Mouse (Mus musculus): ENCODE results near the gene F9. TPM values are rescaled to one million over a fixed set of nuclear protein-coding genes. Genes with fewer than 3 reads are reported as not detected.

The F9 gene
- polyA plus RNA-seq, 1 experiment from 2014 or later: not detected

DNA sequence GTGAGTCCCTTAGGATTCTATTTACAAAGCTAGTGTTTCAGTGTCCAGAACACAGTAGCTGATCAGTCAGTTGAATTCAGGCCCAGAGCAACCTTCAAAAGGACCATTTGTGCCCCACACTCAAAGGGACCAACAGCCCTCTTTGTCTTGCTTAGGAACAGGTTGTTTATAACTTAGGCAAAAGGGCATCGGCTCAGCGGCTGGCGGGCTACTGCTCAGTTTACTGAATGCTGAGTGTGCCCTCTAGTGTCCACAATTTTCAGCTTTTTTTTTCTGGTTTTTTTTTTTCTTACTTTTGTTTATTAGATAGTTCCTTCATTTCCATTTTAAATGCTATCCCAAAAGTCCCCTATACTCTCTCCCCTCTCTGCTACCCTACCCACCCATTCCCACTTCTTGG is 27.4 kb downstream of the F9 start:
- H3K4me1 ChIP-seq (ENCODE audit: control insufficient read depth in 2 of 2, insufficient read depth in 2 of 2, low read length in 2 of 2): no peaks in the 10 kb centered on the region
- no peak overlapping the region for H3K9ac ChIP-seq (ENCODE audit: low read length)
- H3K36me3 ChIP-seq (ENCODE audit: control insufficient read depth, insufficient read depth, low read length): no peaks in the 10 kb centered on the region
- no peak for ATAC-seq (ENCODE audit: insufficient number of reproducible peaks, insufficient read depth, low FRiP score, low read depth)
- no peaks in the 10 kb centered on the region for H3K9me3 ChIP-seq (ENCODE audit: control insufficient read depth, low read length)
- no peaks in the 10 kb centered on the region for H3K27me3 ChIP-seq (ENCODE audit: control insufficient read depth, insufficient read depth, low read length)
- no peak overlapping the region for H3K4me2 ChIP-seq (ENCODE audit: low read length)
- WGBS: 20% methylated on average over 3 of the region's 3 CpGs
- H3K4me3 ChIP-seq (ENCODE audit: control insufficient read depth in 1 of 2, insufficient read depth in 1 of 2, low read depth in 1 of 2, low read length in 2 of 2): no peak overlapping the region
- H3K27ac ChIP-seq (replicated peaks in 1 of 2; ENCODE audit: control insufficient read depth in 1 of 2, insufficient read depth in 1 of 2, low read depth in 2 of 2, low read length in 2 of 2): no peak overlapping the region

GRCm38 (mm10) chrX:60054745-60055144 is 55.5 kb downstream of the F9 start:
- WGBS: 81% methylated on average over 1 of the region's 1 CpGs
- H3K36me3 ChIP-seq (ENCODE audit: control insufficient read depth, insufficient read depth, low read length): no peaks in the 10 kb centered on the region
- no peak overlapping the region for H3K4me2 ChIP-seq (ENCODE audit: low read length)
- H3K27me3 ChIP-seq (ENCODE audit: control insufficient read depth, insufficient read depth, low read length): no peaks in the 10 kb centered on the region
- ATAC-seq (ENCODE audit: insufficient number of reproducible peaks, insufficient read depth, low FRiP score, low read depth): no peak
- no peaks in the 10 kb centered on the region for H3K4me1 ChIP-seq (ENCODE audit: control insufficient read depth in 2 of 2, insufficient read depth in 2 of 2, low read length in 2 of 2)
- no peak overlapping the region for H3K9ac ChIP-seq (ENCODE audit: low read length)
- no peaks in the 10 kb centered on the region for H3K9me3 ChIP-seq (ENCODE audit: control insufficient read depth, low read length)
- no peak overlapping the region for H3K4me3 ChIP-seq (ENCODE audit: control insufficient read depth in 1 of 2, insufficient read depth in 1 of 2, low read depth in 1 of 2, low read length in 2 of 2)
- no peak overlapping the region for H3K27ac ChIP-seq (replicated peaks in 1 of 2; ENCODE audit: control insufficient read depth in 1 of 2, insufficient read depth in 1 of 2, low read depth in 2 of 2, low read length in 2 of 2)

DNA sequence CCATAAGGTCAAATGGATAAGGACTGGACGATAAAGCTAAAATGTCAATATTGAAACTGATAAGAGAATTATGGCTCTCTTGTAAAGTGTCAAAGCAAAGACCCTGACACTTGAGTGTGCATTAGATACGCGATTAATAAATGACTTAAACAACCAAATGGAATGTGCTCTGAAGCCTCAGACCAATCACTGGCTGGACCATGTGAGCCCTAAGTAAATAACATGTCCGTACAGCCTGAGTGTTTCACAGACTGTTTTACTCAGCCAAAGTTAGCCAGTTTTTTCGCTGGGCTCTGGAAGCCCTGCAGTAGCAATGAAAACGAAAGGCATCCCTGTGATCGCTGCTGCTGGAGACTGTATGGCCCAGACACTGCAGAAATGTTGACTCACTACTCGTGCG is 55.9 kb downstream of the F9 start:
- WGBS: 77% methylated on average over 9 of the region's 9 CpGs
- Histone ChIP-seq H3K9me3 (ENCODE audit: control insufficient read depth, low read length) (no peaks in the 10 kb centered on the region), H3K4me3 (ENCODE audit: control insufficient read depth in 1 of 2, insufficient read depth in 1 of 2, low read depth in 1 of 2, low read length in 2 of 2) (no peak overlapping the region), H3K27ac (replicated peaks in 1 of 2; ENCODE audit: control insufficient read depth in 1 of 2, insufficient read depth in 1 of 2, low read depth in 2 of 2, low read length in 2 of 2) (no peak overlapping the region), H3K4me2 (ENCODE audit: low read length) (no peak overlapping the region), H3K4me1 (ENCODE audit: control insufficient read depth in 2 of 2, insufficient read depth in 2 of 2, low read length in 2 of 2) (no peaks in the 10 kb centered on the region), H3K9ac (ENCODE audit: low read length) (no peak overlapping the region), H3K27me3 (ENCODE audit: control insufficient read depth, insufficient read depth, low read length) (no peaks in the 10 kb centered on the region), H3K36me3 (ENCODE audit: control insufficient read depth, insufficient read depth, low read length) (no peaks in the 10 kb centered on the region)
- ATAC-seq (ENCODE audit: insufficient number of reproducible peaks, insufficient read depth, low FRiP score, low read depth): no peak

DNA sequence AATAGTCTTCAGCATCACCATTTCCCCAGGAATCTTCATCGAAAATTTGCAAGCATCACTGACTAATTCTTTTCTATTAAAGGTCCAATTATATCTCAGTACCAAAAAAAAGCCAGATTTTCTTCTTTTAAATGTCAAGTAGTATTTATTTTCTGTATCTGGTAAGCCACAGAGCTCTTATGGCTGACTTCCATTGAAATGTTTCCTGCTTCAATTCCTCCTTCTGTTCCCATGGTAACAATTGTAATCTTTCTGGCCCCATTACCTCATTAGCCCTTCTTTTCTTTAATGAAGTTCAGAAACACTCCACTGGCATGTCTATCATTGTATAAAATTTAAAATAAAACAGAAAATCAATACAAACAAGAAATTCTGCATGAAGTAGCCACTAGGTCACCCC is 76.1 kb downstream of the F9 start:
- WGBS: 78% methylated on average over 1 of the region's 1 CpGs
- H3K9ac ChIP-seq (ENCODE audit: low read length): no peak overlapping the region

More for the DNA sequence above, 76.1 kb downstream of the F9 start:
- no peaks in the 10 kb centered on the region for H3K27me3 ChIP-seq (ENCODE audit: control insufficient read depth, insufficient read depth, low read length)
- no peaks in the 10 kb centered on the region for H3K4me1 ChIP-seq (ENCODE audit: control insufficient read depth in 2 of 2, insufficient read depth in 2 of 2, low read length in 2 of 2)
- H3K9me3 ChIP-seq (ENCODE audit: control insufficient read depth, low read length): no peaks in the 10 kb centered on the region
- no peak for ATAC-seq (ENCODE audit: insufficient number of reproducible peaks, insufficient read depth, low FRiP score, low read depth)
- no peaks in the 10 kb centered on the region for H3K36me3 ChIP-seq (ENCODE audit: control insufficient read depth, insufficient read depth, low read length)
- no peak overlapping the region for H3K4me2 ChIP-seq (ENCODE audit: low read length)
- no peak overlapping the region for H3K4me3 ChIP-seq (ENCODE audit: control insufficient read depth in 1 of 2, insufficient read depth in 1 of 2, low read depth in 1 of 2, low read length in 2 of 2)
- H3K27ac ChIP-seq (replicated peaks in 1 of 2; ENCODE audit: control insufficient read depth in 1 of 2, insufficient read depth in 1 of 2, low read depth in 2 of 2, low read length in 2 of 2): no peak overlapping the region

Other genes starting within 250 kb of the F9 start
- gene Mcf2, start 179.6 kb downstream of the F9 start, polyA plus RNA-seq (2014; fragmentation: Nextera tagmentation; extraction: Ambion mirVana): 0.11 and 0.16 TPM in 2 replicates